Mouse (Mus musculus): ENCODE measurements around the gene Gm10521. TPM values are rescaled to one million over a fixed set of nuclear protein-coding genes. Genes with fewer than 3 reads are reported as not detected.

Gm10521 gene
- polyA plus RNA-seq, 1 experiment from 2014 or later = not detected

GRCm38 (mm10) chr1:171917305-171918039, 22.0 kb downstream of the Gm10521 start, which contains the start of gene Slamf6:
TSS of gene Slamf6 (plus strand) at chr1:171917515.
- H3K4me1 ChIP-seq (ENCODE audit: control insufficient read depth, insufficient read depth, low read length) = no peaks in the 10 kb centered on the region
- ATAC-seq (replicated peaks; ENCODE audit: insufficient number of reproducible peaks, low FRiP score, low TSS enrichment) = no peak
- H3K36me3 ChIP-seq (ENCODE audit: control insufficient read depth, insufficient read depth, low read length) = no peaks in the 10 kb centered on the region
- 62% methylated on average over 14 of the region's 14 CpGs for WGBS (ENCODE audit: insufficient replicate concordance)
- H3K4me2 ChIP-seq = peak within 1 kb of the TSS; percentile 47
- H3K4me3 ChIP-seq (ENCODE audit: low read depth, low read length) = no peak within 1 kb of the TSS
- no peak within 1 kb of the TSS for H3K9ac ChIP-seq (ENCODE audit: low read depth, low read length)
- no peak within 1 kb of the TSS for H3K27ac ChIP-seq (ENCODE audit: low read depth, low read length)
- no peaks in the 10 kb centered on the region for H3K27me3 ChIP-seq (ENCODE audit: control insufficient read depth, insufficient read depth, low read length)
- H3K9me3 ChIP-seq (replicated peaks; ENCODE audit: control insufficient read depth, low read length) = no peaks in the 10 kb centered on the region

GRCm38 (mm10) chr1:171918136-171918920, 22.9 kb downstream of the Gm10521 start:
- H3K4me1 ChIP-seq (ENCODE audit: control insufficient read depth, insufficient read depth, low read length) = no peaks in the 10 kb centered on the region
- no peaks in the 10 kb centered on the region for H3K36me3 ChIP-seq (ENCODE audit: control insufficient read depth, insufficient read depth, low read length)
- no peaks in the 10 kb centered on the region for H3K27me3 ChIP-seq (ENCODE audit: control insufficient read depth, insufficient read depth, low read length)
- H3K9me3 ChIP-seq (replicated peaks; ENCODE audit: control insufficient read depth, low read length) = no peaks in the 10 kb centered on the region
- no peak overlapping the region for H3K4me3 ChIP-seq (ENCODE audit: low read depth, low read length)
- H3K9ac ChIP-seq (ENCODE audit: low read depth, low read length) = no peak overlapping the region
- ATAC-seq (replicated peaks; ENCODE audit: insufficient number of reproducible peaks, low FRiP score, low TSS enrichment) = no peak
- WGBS (ENCODE audit: insufficient replicate concordance) = 65% methylated on average over 12 of the region's 12 CpGs
- no peak overlapping the region for H3K27ac ChIP-seq (ENCODE audit: low read depth, low read length)
- peak overlapping the region; percentile 47 for H3K4me2 ChIP-seq

GRCm38 (mm10) chr1:171919193-171919592, 23.7 kb downstream of the Gm10521 start:
- Histone ChIP-seq H3K4me1 (ENCODE audit: control insufficient read depth, insufficient read depth, low read length) (no peaks in the 10 kb centered on the region), H3K27ac (ENCODE audit: low read depth, low read length) (no peak overlapping the region), H3K4me3 (ENCODE audit: low read depth, low read length) (no peak overlapping the region), H3K27me3 (ENCODE audit: control insufficient read depth, insufficient read depth, low read length) (no peaks in the 10 kb centered on the region), H3K9me3 (replicated peaks; ENCODE audit: control insufficient read depth, low read length) (no peaks in the 10 kb centered on the region), H3K9ac (ENCODE audit: low read depth, low read length) (no peak overlapping the region), H3K36me3 (ENCODE audit: control insufficient read depth, insufficient read depth, low read length) (no peaks in the 10 kb centered on the region), H3K4me2 (no peak overlapping the region)
- 87% methylated on average over 5 of the region's 5 CpGs for WGBS (ENCODE audit: insufficient replicate concordance)
- no peak for ATAC-seq (replicated peaks; ENCODE audit: insufficient number of reproducible peaks, low FRiP score, low TSS enrichment)

GRCm38 (mm10) chr1:171919901-171920510, 24.5 kb downstream of the Gm10521 start:
- 73% methylated on average over 6 of the region's 6 CpGs for WGBS (ENCODE audit: insufficient replicate concordance)
- no peak overlapping the region for H3K4me3 ChIP-seq (ENCODE audit: low read depth, low read length)
- no peaks in the 10 kb centered on the region for H3K36me3 ChIP-seq (ENCODE audit: control insufficient read depth, insufficient read depth, low read length)
- H3K4me2 ChIP-seq = no peak overlapping the region
- no peak for ATAC-seq (replicated peaks; ENCODE audit: insufficient number of reproducible peaks, low FRiP score, low TSS enrichment)
- H3K9ac ChIP-seq (ENCODE audit: low read depth, low read length) = no peak overlapping the region
- H3K27me3 ChIP-seq (ENCODE audit: control insufficient read depth, insufficient read depth, low read length) = no peaks in the 10 kb centered on the region
- no peaks in the 10 kb centered on the region for H3K4me1 ChIP-seq (ENCODE audit: control insufficient read depth, insufficient read depth, low read length)
- no peak overlapping the region for H3K27ac ChIP-seq (ENCODE audit: low read depth, low read length)
- no peaks in the 10 kb centered on the region for H3K9me3 ChIP-seq (replicated peaks; ENCODE audit: control insufficient read depth, low read length)

GRCm38 (mm10) chr1:171920989-171921621, 25.6 kb downstream of the Gm10521 start:
- Histone ChIP-seq H3K27me3 (ENCODE audit: control insufficient read depth, insufficient read depth, low read length) (no peaks in the 10 kb centered on the region), H3K4me1 (ENCODE audit: control insufficient read depth, insufficient read depth, low read length) (no peaks in the 10 kb centered on the region), H3K4me2 (no peak overlapping the region), H3K27ac (ENCODE audit: low read depth, low read length) (no peak overlapping the region), H3K36me3 (ENCODE audit: control insufficient read depth, insufficient read depth, low read length) (no peaks in the 10 kb centered on the region), H3K4me3 (ENCODE audit: low read depth, low read length) (no peak overlapping the region), H3K9ac (ENCODE audit: low read depth, low read length) (no peak overlapping the region), H3K9me3 (replicated peaks; ENCODE audit: control insufficient read depth, low read length) (no peaks in the 10 kb centered on the region)
- no peak for ATAC-seq (replicated peaks; ENCODE audit: insufficient number of reproducible peaks, low FRiP score, low TSS enrichment)
- WGBS (ENCODE audit: insufficient replicate concordance) = 70% methylated on average over 9 of the region's 9 CpGs

GRCm38 (mm10) chr1:171921641-171922040, 26.2 kb downstream of the Gm10521 start:
- 73% methylated on average over 2 of the region's 2 CpGs for WGBS (ENCODE audit: insufficient replicate concordance)
- ATAC-seq (replicated peaks; ENCODE audit: insufficient number of reproducible peaks, low FRiP score, low TSS enrichment) = no peak
- H3K9ac ChIP-seq (ENCODE audit: low read depth, low read length) = no peak overlapping the region

GRCm38 (mm10) chr1:171922844-171923243, 27.4 kb downstream of the Gm10521 start:
- Histone ChIP-seq H3K27me3 (ENCODE audit: control insufficient read depth, insufficient read depth, low read length) (no peaks in the 10 kb centered on the region), H3K4me3 (ENCODE audit: low read depth, low read length) (no peak overlapping the region), H3K9ac (ENCODE audit: low read depth, low read length) (no peak overlapping the region), H3K4me2 (no peak overlapping the region), H3K9me3 (replicated peaks; ENCODE audit: control insufficient read depth, low read length) (no peaks in the 10 kb centered on the region), H3K4me1 (ENCODE audit: control insufficient read depth, insufficient read depth, low read length) (no peaks in the 10 kb centered on the region), H3K36me3 (ENCODE audit: control insufficient read depth, insufficient read depth, low read length) (no peaks in the 10 kb centered on the region), H3K27ac (ENCODE audit: low read depth, low read length) (no peak overlapping the region)
- WGBS (ENCODE audit: insufficient replicate concordance) = 87% methylated on average over 5 of the region's 5 CpGs
- no peak for ATAC-seq (replicated peaks; ENCODE audit: insufficient number of reproducible peaks, low FRiP score, low TSS enrichment)

More at GRCm38 (mm10) chr1:171921641-171922040, 26.2 kb downstream of the Gm10521 start:
- Histone ChIP-seq H3K27me3 (ENCODE audit: control insufficient read depth, insufficient read depth, low read length) (no peaks in the 10 kb centered on the region), H3K4me1 (ENCODE audit: control insufficient read depth, insufficient read depth, low read length) (no peaks in the 10 kb centered on the region), H3K36me3 (ENCODE audit: control insufficient read depth, insufficient read depth, low read length) (no peaks in the 10 kb centered on the region), H3K27ac (ENCODE audit: low read depth, low read length) (no peak overlapping the region), H3K9me3 (replicated peaks; ENCODE audit: control insufficient read depth, low read length) (no peaks in the 10 kb centered on the region), H3K4me2 (no peak overlapping the region), H3K4me3 (ENCODE audit: low read depth, low read length) (no peak overlapping the region)

GRCm38 (mm10) chr1:171924900-171925299, 29.4 kb downstream of the Gm10521 start:
- no peaks in the 10 kb centered on the region for H3K9me3 ChIP-seq (replicated peaks; ENCODE audit: control insufficient read depth, low read length)
- no peak for ATAC-seq (replicated peaks; ENCODE audit: insufficient number of reproducible peaks, low FRiP score, low TSS enrichment)
- no peak overlapping the region for H3K4me2 ChIP-seq
- no peaks in the 10 kb centered on the region for H3K36me3 ChIP-seq (ENCODE audit: control insufficient read depth, insufficient read depth, low read length)
- H3K4me1 ChIP-seq (ENCODE audit: control insufficient read depth, insufficient read depth, low read length) = no peaks in the 10 kb centered on the region
- no peak overlapping the region for H3K27ac ChIP-seq (ENCODE audit: low read depth, low read length)
- no peak overlapping the region for H3K9ac ChIP-seq (ENCODE audit: low read depth, low read length)
- no peak overlapping the region for H3K4me3 ChIP-seq (ENCODE audit: low read depth, low read length)
- 74% methylated on average over 3 of the region's 3 CpGs for WGBS (ENCODE audit: insufficient replicate concordance)
- H3K27me3 ChIP-seq (ENCODE audit: control insufficient read depth, insufficient read depth, low read length) = no peaks in the 10 kb centered on the region

Data from heart, embryonic 11.5 days (tissue).